Mouse (Mus musculus) intestine, postnatal 0 days (tissue): ENCODE measurements around the gene Fsd1. TPM values are rescaled to one million over a fixed set of nuclear protein-coding genes. Genes with fewer than 3 reads are reported as not detected.

ENCODE experiments used
- ATAC-seq: fragments of 200-750 bp; cut with Nextera tagmentation; 2 replicates; pipeline ENCODE4 v1.8.0; 2017; ENCODE audit warnings: mild to moderate bottlenecking, moderate TSS enrichment, moderate library complexity
- H3K27ac ChIP-seq: fragments of 300-500 bp; sonication (generic); 2 replicates; pipeline ENCODE4 v1.5.1; 2014; ENCODE audit warnings: mild to moderate bottlenecking, low read depth, low read length, moderate library complexity
- H3K27me3 ChIP-seq: fragments of 300-500 bp; sonication (generic); replicated peaks from 2 replicates; pipeline ENCODE4 v1.6.1; 2014; ENCODE audit warnings: low read length, mixed read lengths; ENCODE audit not compliant: control insufficient read depth, insufficient read depth
- H3K36me3 ChIP-seq: fragments of 300-500 bp; sonication (generic); 2 replicates; pipeline ENCODE4 v1.6.1; 2014; ENCODE audit warnings: mild to moderate bottlenecking, moderate library complexity; ENCODE audit not compliant: control insufficient read depth, insufficient read depth
- H3K4me1 ChIP-seq: fragments of 300-500 bp; sonication (generic); replicated peaks from 2 replicates; pipeline ENCODE4 v1.6.1; 2014; ENCODE audit warnings: antibody characterized with exemption, low read length, mixed read lengths; ENCODE audit not compliant: control insufficient read depth, insufficient read depth
- H3K4me2 ChIP-seq: fragments of 300-500 bp; sonication (generic); replicated peaks from 2 replicates; pipeline ENCODE4 v1.6.1; 2014; ENCODE audit warnings: low read depth, mild to moderate bottlenecking, moderate library complexity
- H3K4me3 ChIP-seq: fragments of 300-500 bp; sonication (generic); 2 replicates; pipeline ENCODE4 v1.5.1; 2014; ENCODE audit warnings: low read depth, low read length
- H3K9ac ChIP-seq: fragments of 300-500 bp; sonication (generic); 2 replicates; pipeline ENCODE4 v1.6.1; 2014; ENCODE audit warnings: mild to moderate bottlenecking, low read depth, low read length
- H3K9me3 ChIP-seq: fragments of 300-500 bp; sonication (generic); 2 replicates; pipeline ENCODE4 v1.6.1; 2016; ENCODE audit warnings: mixed run types; ENCODE audit not compliant: control insufficient read depth
- CTCF ChIP-seq: sonication (generic); IDR thresholded peaks from 2 replicates; pipeline ENCODE4 v1.5.1; 2016; ENCODE audit warnings: low read depth, mild to moderate bottlenecking, control low read depth, antibody characterized with exemption, moderate library complexity
- WGBS: fragments of 180-500 bp; shearing (Covaris S2); extraction: QIAGEN DNeasy Blood & Tissue Kit; methylation state at CpG from one replicate; pipeline ENCODE4 v1.1.7; 2014; 5-methylcytosine and 5-hydroxymethylcytosine counted together
- polyA plus RNA-seq: library from polyadenylated mRNA; unstranded; fragments of >200 nt; fragmentation: Nextera tagmentation; extraction: Ambion mirVana; gene quantifications from 2 replicates; pipeline ENCODE4 v1.2.1, GENCODE M21; 2015

Fsd1 gene
- polyA plus RNA-seq, 1 experiment from 2014 or later, result 3.6 TPM

GRCm38 (mm10) chr17:55977301-55977700 lies 9.0 kb upstream of the Fsd1 start:
- H3K4me2 ChIP-seq, result no peak overlapping the region
- no peaks in the 10 kb centered on the region for H3K36me3 ChIP-seq
- H3K4me3 ChIP-seq, result no peak overlapping the region
- H3K4me1 ChIP-seq, result no peaks in the 10 kb centered on the region
- 39% methylated on average over 3 of the region's 3 CpGs for WGBS
- no peaks in the 10 kb centered on the region for H3K27me3 ChIP-seq
- H3K27ac ChIP-seq, result no peak overlapping the region
- no peak overlapping the region for H3K9ac ChIP-seq
- no peaks in the 10 kb centered on the region for H3K9me3 ChIP-seq
- ATAC-seq, result no peak
- TF ChIP-seq CTCF, result no peak

GRCm38 (mm10) chr17:55990278-55990898 lies 4.1 kb downstream of the Fsd1 start:
- H3K27ac ChIP-seq, result no peak overlapping the region
- no peaks in the 10 kb centered on the region for H3K9me3 ChIP-seq
- H3K36me3 ChIP-seq, result no peaks in the 10 kb centered on the region
- H3K4me2 ChIP-seq, result no peak overlapping the region
- TF ChIP-seq CTCF, result no peak
- ATAC-seq, result peak; percentile 75
- no peak overlapping the region for H3K9ac ChIP-seq
- WGBS, result 48% methylated on average over 8 of the region's 8 CpGs
- peaks cover 8% of the 10 kb centered on the region for H3K27me3 ChIP-seq
- peaks cover 3% of the 10 kb centered on the region; the same call in 1 of the 2 replicates for H3K4me1 ChIP-seq
- H3K4me3 ChIP-seq, result no peak overlapping the region

DNA sequence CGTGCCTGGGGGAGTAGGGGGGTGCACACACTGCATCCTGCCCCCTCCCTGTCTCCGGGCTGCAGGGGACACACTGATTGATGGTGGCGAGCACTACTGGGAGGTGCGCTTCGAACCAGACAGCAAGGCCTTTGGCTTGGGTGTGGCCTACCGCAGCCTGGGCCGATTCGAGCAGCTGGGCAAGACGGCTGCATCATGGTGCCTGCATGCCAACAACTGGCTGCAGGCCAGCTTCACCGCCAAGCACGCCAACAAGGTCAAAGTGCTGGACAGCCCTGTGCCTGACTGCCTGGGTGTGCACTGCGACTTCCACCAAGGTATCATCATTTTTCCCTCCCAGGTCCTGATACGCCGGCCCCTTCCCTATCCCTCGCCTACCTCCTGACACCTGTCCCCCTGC lies 9.7 kb downstream of the Fsd1 start:
- Histone ChIP-seq H3K27me3 (no peaks in the 10 kb centered on the region), H3K9me3 (no peaks in the 10 kb centered on the region), H3K36me3 (peaks cover 17% of the 10 kb centered on the region; the same call in 1 of the 2 replicates), H3K27ac (0 out of 2 replicates have a peak overlapping the region, but pooled peaks have one; percentile 11), H3K4me2 (no peak overlapping the region; the same call in 1 of the 2 replicates), H3K4me1 (no peaks in the 10 kb centered on the region), H3K4me3 (no peak overlapping the region), H3K9ac (no peak overlapping the region)
- WGBS, result 59% methylated on average over 15 of the region's 15 CpGs
- no peak for TF ChIP-seq CTCF
- ATAC-seq, result peak; percentile 64

- WGBS, result 34% methylated on average over 30 of the region's 30 CpGs
- no peak overlapping the region for H3K9ac ChIP-seq
Observed at GRCm38 (mm10) chr17:55999794-56000499, 13.6 kb downstream of the Fsd1 start.

GRCm38 (mm10) chr17:56003000-56003399 lies 16.7 kb downstream of the Fsd1 start:
- WGBS, result 67% methylated on average over 3 of the region's 3 CpGs
- Histone ChIP-seq H3K9ac (no peak overlapping the region), H3K4me1 (peaks cover 5% of the 10 kb centered on the region; the same call in 1 of the 2 replicates), H3K4me2 (no peak overlapping the region), H3K9me3 (no peaks in the 10 kb centered on the region), H3K36me3 (peaks cover 15% of the 10 kb centered on the region), H3K27me3 (no peaks in the 10 kb centered on the region), H3K27ac (no peak overlapping the region), H3K4me3 (no peak overlapping the region)
- TF ChIP-seq CTCF, result no peak
- ATAC-seq, result no peak

More at GRCm38 (mm10) chr17:55999794-56000499, 13.6 kb downstream of the Fsd1 start:
- Histone ChIP-seq H3K9me3 (no peaks in the 10 kb centered on the region), H3K4me3 (no peak overlapping the region), H3K4me2 (no peak overlapping the region), H3K4me1 (no peaks in the 10 kb centered on the region), H3K27ac (no peak overlapping the region), H3K36me3 (peaks cover 24% of the 10 kb centered on the region), H3K27me3 (no peaks in the 10 kb centered on the region)
- peak; percentile 11; the same call in 1 of the 2 replicates for TF ChIP-seq CTCF
- ATAC-seq, result no peak

GRCm38 (mm10) chr17:56005415-56006061 lies 19.2 kb downstream of the Fsd1 start, which contains the start of the genes Stap2 and Mpnd:
TSS of gene Stap2 (minus strand) at chr17:56005584.
TSS of gene Mpnd (plus strand) at chr17:56005711.
- Histone ChIP-seq H3K36me3 (peaks cover 9% of the 10 kb centered on the region), H3K4me3 (peak within 1 kb of the TSS; percentile 38), H3K9me3 (no peaks in the 10 kb centered on the region), H3K27me3 (no peaks in the 10 kb centered on the region), H3K4me1 (peaks cover 11% of the 10 kb centered on the region; the same call in 1 of the 2 replicates), H3K27ac (peak within 1 kb of the TSS; percentile 76), H3K9ac (peak within 1 kb of the TSS; percentile 40), H3K4me2 (peak within 1 kb of the TSS; percentile 71)
- 0 out of 2 replicates have a peak, but pooled peaks have one; percentile 16 for ATAC-seq
- TF ChIP-seq CTCF, result no peak
- whole genome bisulfite sequencing, result 16% methylated on average over 13 of the region's 13 CpGs
